Mouse (Mus musculus) MEL (cell line): ENCODE data around the gene Zgrf1. TPM values are rescaled to one million over a fixed set of nuclear protein-coding genes. Genes with fewer than 3 reads are reported as not detected.

Source experiments
- DNase-seq: peaks from one replicate; pipeline ENCODE4 v3.0.0; 2011; ENCODE audit warnings: low read depth, low spot score
- H3K27ac ChIP-seq: 2 replicates; pipeline ENCODE4 v1.5.1; 2012; ENCODE audit warnings: low read depth, mild to moderate bottlenecking, control low read depth, low read length, moderate library complexity; ENCODE audit not compliant: control insufficient read depth
- H3K27me3 ChIP-seq, 2 experiments: fragments of 150-350 bp in 1 of 2; sonication (generic) in 1 of 2; 2 replicates each; pipeline ENCODE4 v1.6.1; 2012; ENCODE audit warnings: low read length in 2 of 2, mild to moderate bottlenecking in 2 of 2, improper control_type of control experiment in 1 of 2, moderate library complexity in 1 of 2; ENCODE audit not compliant: insufficient read depth in 2 of 2, control insufficient read depth in 1 of 2
- H3K36me3 ChIP-seq, 2 experiments: 2 replicates each; pipeline ENCODE4 v1.6.1; 2012 to 2014; ENCODE audit warnings: low read length in 2 of 2, improper control_type of control experiment in 1 of 2, inconsistent platforms in 1 of 2, mild to moderate bottlenecking in 1 of 2; ENCODE audit not compliant: insufficient read depth in 2 of 2, control insufficient read depth in 1 of 2
- H3K4me1 ChIP-seq, 2 experiments: fragments of 150-350 bp in 1 of 2; sonication (generic) in 1 of 2; 2 replicates each; pipeline ENCODE4 v1.6.1; 2012; ENCODE audit warnings: low read length in 2 of 2, improper control_type of control experiment in 1 of 2, mild to moderate bottlenecking in 1 of 2; ENCODE audit not compliant: insufficient read depth in 2 of 2, control insufficient read depth in 1 of 2
- H3K4me3 ChIP-seq, 2 experiments: fragments of 150-350 bp in 1 of 2; sonication (generic) in 1 of 2; 2 replicates each; pipeline ENCODE4 v1.5.1; 2012; ENCODE audit warnings: low read depth in 2 of 2, low read length in 2 of 2, mild to moderate bottlenecking in 2 of 2, moderate library complexity in 2 of 2, control low read depth in 1 of 2, improper control_type of control experiment in 1 of 2; ENCODE audit not compliant: control insufficient read depth in 1 of 2, insufficient read depth in 1 of 2
- H3K79me2 ChIP-seq: 2 replicates; pipeline ENCODE4 v1.6.1; 2012; ENCODE audit warnings: mild to moderate bottlenecking, low read length, moderate library complexity; ENCODE audit not compliant: control insufficient read depth, poor library complexity, insufficient read depth
- H3K9ac ChIP-seq: 2 replicates; pipeline ENCODE4 v1.6.1; 2012; ENCODE audit warnings: low read depth, mild to moderate bottlenecking, control low read depth, low read length, moderate library complexity; ENCODE audit not compliant: control insufficient read depth, poor library complexity, severe bottlenecking
- H3K9me3 ChIP-seq: fragments of 150-350 bp; sonication (generic); replicated peaks from 2 replicates; pipeline ENCODE4 v1.6.1; 2012; ENCODE audit warnings: mild to moderate bottlenecking, low read length, improper control_type of control experiment, moderate library complexity; ENCODE audit not compliant: insufficient read depth
- CTCF ChIP-seq, 3 experiments: IDR thresholded peaks in 2 of 3; conservative IDR thresholded peaks in 1 of 3; 2 replicates each; pipeline ENCODE4 v1.5.1; 2011 to 2012; ENCODE audit warnings: low read length in 3 of 3, low read depth in 2 of 3, mild to moderate bottlenecking in 2 of 3, improper control_type of control experiment in 1 of 3, inconsistent platforms in 1 of 3, mixed read lengths in 1 of 3, moderate library complexity in 1 of 3; ENCODE audit not compliant: control insufficient read depth in 1 of 3, insufficient read depth in 1 of 3, poor library complexity in 1 of 3, severe bottlenecking in 1 of 3
- ELF1 ChIP-seq: IDR thresholded peaks from 2 replicates; pipeline ENCODE4 v1.6.1; 2014; ENCODE audit warnings: low read depth, mild to moderate bottlenecking, inconsistent platforms, low read length, improper control_type of control experiment, moderate library complexity
- ETS1 ChIP-seq: IDR thresholded peaks from 2 replicates; pipeline ENCODE4 v1.6.1; 2012; ENCODE audit warnings: low read depth, mild to moderate bottlenecking, inconsistent platforms, low read length, improper control_type of control experiment, moderate library complexity
- HCFC1 ChIP-seq: IDR thresholded peaks from 2 replicates; pipeline ENCODE4 v1.6.1; 2012; ENCODE audit warnings: low read depth, mild to moderate bottlenecking, inconsistent platforms, low read length, improper control_type of control experiment, moderate library complexity
- MAFK ChIP-seq: IDR thresholded peaks from 2 replicates; pipeline ENCODE4 v1.6.1; 2011; ENCODE audit warnings: low read depth, mild to moderate bottlenecking, low read length, improper control_type of control experiment, borderline replicate concordance
- MAX ChIP-seq: IDR thresholded peaks from 2 replicates; pipeline ENCODE4 v1.6.1; 2011; ENCODE audit warnings: low read length, improper control_type of control experiment
- MEF2A ChIP-seq: IDR thresholded peaks from 2 replicates; pipeline ENCODE4 v1.6.1; 2014; ENCODE audit warnings: low read depth, mild to moderate bottlenecking, inconsistent platforms, low read length, improper control_type of control experiment; ENCODE audit not compliant: poor library complexity, insufficient replicate concordance, severe bottlenecking; ENCODE audit errors: extremely low read depth
- MYB ChIP-seq: IDR thresholded peaks from 2 replicates; pipeline ENCODE4 v1.6.1; 2011; ENCODE audit warnings: mild to moderate bottlenecking, low read depth, low read length, improper control_type of control experiment
- MYC ChIP-seq: IDR thresholded peaks from 2 replicates; pipeline ENCODE4 v1.6.1; 2011; ENCODE audit warnings: low read depth, mild to moderate bottlenecking, low read length, improper control_type of control experiment, moderate library complexity
- NRF1 ChIP-seq: IDR thresholded peaks from 2 replicates; pipeline ENCODE4 v1.6.1; 2014; ENCODE audit warnings: low read depth, mild to moderate bottlenecking, inconsistent platforms, low read length, improper control_type of control experiment, moderate library complexity; ENCODE audit not compliant: poor library complexity, insufficient read depth, severe bottlenecking
- POLR2AphosphoS2 ChIP-seq: IDR thresholded peaks from 2 replicates; pipeline ENCODE4 v1.6.1; 2011; ENCODE audit warnings: low read length, improper control_type of control experiment
- POLR2AphosphoS5 ChIP-seq: IDR thresholded peaks from 2 replicates; pipeline ENCODE4 v1.6.1; 2012; ENCODE audit warnings: low read depth, borderline replicate concordance, mild to moderate bottlenecking, inconsistent platforms, low read length, moderate library complexity, mixed read lengths
- RAD21 ChIP-seq: IDR thresholded peaks from 2 replicates; pipeline ENCODE4 v1.6.1; 2011; ENCODE audit warnings: mild to moderate bottlenecking, low read depth, low read length, improper control_type of control experiment
- RCOR1 ChIP-seq: IDR thresholded peaks from 2 replicates; pipeline ENCODE4 v1.6.1; 2012; ENCODE audit warnings: low read depth, mild to moderate bottlenecking, inconsistent platforms, low read length, improper control_type of control experiment
- TAL1 ChIP-seq: IDR thresholded peaks from 2 replicates; pipeline ENCODE4 v1.6.1; 2012; ENCODE audit warnings: mild to moderate bottlenecking, inconsistent platforms, low read length, moderate library complexity, mixed read lengths
- TCF12 ChIP-seq: IDR thresholded peaks from 2 replicates; pipeline ENCODE4 v1.6.1; 2014; ENCODE audit warnings: low read depth, mild to moderate bottlenecking, inconsistent platforms, low read length, improper control_type of control experiment, moderate library complexity
- UBTF ChIP-seq: IDR thresholded peaks from 2 replicates; pipeline ENCODE4 v1.6.1; 2012; ENCODE audit warnings: low read depth, mild to moderate bottlenecking, inconsistent platforms, low read length, improper control_type of control experiment, moderate library complexity, borderline replicate concordance; ENCODE audit not compliant: insufficient read depth
- ZKSCAN1 ChIP-seq: IDR thresholded peaks from 2 replicates; pipeline ENCODE4 v1.6.1; 2012; ENCODE audit warnings: low read depth, mild to moderate bottlenecking, inconsistent platforms, low read length, improper control_type of control experiment, moderate library complexity
- ZNF384 ChIP-seq: IDR thresholded peaks from 2 replicates; pipeline ENCODE4 v1.6.1; 2012; ENCODE audit warnings: low read depth, mild to moderate bottlenecking, inconsistent platforms, low read length, improper control_type of control experiment
- polyA plus RNA-seq, 2 experiments: library from polyadenylated mRNA; stranded (reverse) in 1 of 2; unstranded in 1 of 2; fragments of >175 nt in 1 of 2; fragments of >200 nt in 1 of 2; gene quantifications; 2 replicates each; pipeline versions ENCODE4 v1.2.1 to v1.2.4; 2012; ENCODE audit warnings: low replicate concordance in 2 of 2, low read depth in 1 of 2; ENCODE audit not compliant: insufficient read length in 2 of 2, insufficient read depth in 1 of 2, missing spikeins in 1 of 2
- total RNA-seq: library from RNA; depleted of rRNA; stranded (reverse); fragments of 300-350 nt; gene quantifications from 2 replicates; pipeline ENCODE4 v1.2.3, GENCODE M21; 2012

The Zgrf1 gene
- total and polyA plus RNA-seq, 3 experiments, result 6.7 to 8.2 TPM; not detected in 1

DNA sequence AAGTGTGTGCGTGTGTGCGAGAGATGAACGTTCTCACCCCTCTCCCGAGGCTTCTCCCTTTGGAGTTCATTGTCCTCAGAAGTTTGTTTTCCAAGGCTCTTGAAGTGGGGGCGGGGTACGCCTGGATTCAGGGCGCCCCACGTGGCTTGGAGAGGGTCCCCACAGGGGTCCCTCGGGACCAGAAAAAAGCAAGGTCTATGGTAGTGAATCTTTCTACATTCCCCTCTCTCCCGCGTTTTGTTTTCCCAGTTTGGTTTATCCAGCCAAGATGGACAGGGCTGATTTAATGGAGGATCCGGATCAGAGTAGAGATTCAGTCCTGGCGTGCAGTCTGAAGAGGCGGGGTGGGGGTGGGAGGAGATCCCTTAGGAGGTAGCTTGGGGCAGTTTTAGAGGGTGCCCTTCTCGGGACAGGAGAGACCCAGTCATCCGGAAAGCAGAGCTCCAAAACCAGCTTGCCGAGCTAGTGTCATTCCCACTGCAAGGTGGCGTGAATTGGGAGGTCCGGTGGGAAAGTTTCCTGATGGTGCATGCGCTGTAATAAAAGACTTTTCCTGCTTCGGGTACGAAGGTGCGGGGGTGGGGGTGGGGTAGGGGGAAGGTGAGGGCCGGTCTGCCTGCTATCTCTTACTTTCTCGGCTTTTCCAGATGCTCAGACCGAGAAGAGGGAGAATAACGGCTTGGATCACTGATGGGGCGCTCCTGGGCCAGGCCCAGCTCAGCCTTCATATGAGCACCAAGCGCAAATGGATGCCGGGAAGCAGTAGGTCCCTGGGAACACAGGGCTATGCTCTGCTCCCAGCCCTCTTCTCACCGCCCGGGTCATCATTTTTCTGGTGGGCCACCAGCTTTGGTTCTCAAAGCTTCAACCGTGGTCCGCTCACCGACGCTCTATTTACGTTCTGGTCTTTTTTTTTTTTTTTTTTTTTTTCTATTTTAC is 87.7 kb downstream of the Zgrf1 start:
- Histone ChIP-seq H3K4me3 (no peak overlapping the region), H3K9ac (no peak overlapping the region), H3K36me3 (no peaks in the 10 kb centered on the region; a peak in 1 of 4 replicates)
- no peak for TF ChIP-seq MYC
- no peak for TF ChIP-seq RCOR1
- TF ChIP-seq HCFC1, result no peak
- TF ChIP-seq NRF1, result no peak
- TF ChIP-seq TCF12, result no peak
- TF ChIP-seq MEF2A, result no peak
- no peak for TF ChIP-seq UBTF
- no peak for TF ChIP-seq CTCF (IDR thresholded peaks at IDR 0.05 in 2 of 3, conservative IDR thresholded peaks at IDR 0.05 in 1 of 3; ENCODE audit: control insufficient read depth in 1 of 3, insufficient read depth in 1 of 3, low read depth in 2 of 3, low read length in 3 of 3, poor library complexity in 1 of 3, severe bottlenecking in 1 of 3)
- no peak for TF ChIP-seq TAL1
- TF ChIP-seq MYB, result no peak
- no peak for TF ChIP-seq RAD21
- TF ChIP-seq ZNF384, result no peak
- no peak for TF ChIP-seq MAFK
- TF ChIP-seq ETS1, result no peak
- TF ChIP-seq MAX, result no peak
- TF ChIP-seq ELF1, result no peak
- TF ChIP-seq, all 39 proteins: peak for 0
- Histone ChIP-seq H3K4me1 (no peaks in the 10 kb centered on the region; a peak in 1 of 4 replicates), H3K79me2 (no peaks in the 10 kb centered on the region), H3K27ac (no peak overlapping the region), H3K27me3 (peaks cover under 1 to 9% of the 10 kb centered on the region in 2 experiments; a peak in 2 of 4 replicates), H3K9me3 (no peaks in the 10 kb centered on the region)
- no peak for DNase-seq

DNA sequence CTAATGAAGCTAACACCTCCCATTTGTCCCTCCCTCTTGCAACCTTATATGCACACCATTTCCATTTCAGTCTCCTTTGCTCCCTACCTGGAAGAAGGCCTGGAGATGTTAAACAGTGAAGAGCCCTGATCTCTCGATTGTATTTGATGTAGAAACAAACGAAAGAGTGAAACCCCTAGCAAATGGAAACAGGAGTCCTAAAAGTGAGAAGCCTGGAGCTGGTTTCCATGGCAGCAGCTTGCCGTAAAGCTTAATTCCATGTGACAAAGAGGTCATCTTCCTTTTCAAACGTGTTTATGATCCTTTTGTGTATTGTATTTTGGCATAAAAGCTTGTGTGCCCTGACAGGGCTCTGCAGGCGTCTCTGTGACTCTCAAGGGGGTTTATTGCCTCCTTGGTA is 88.9 kb downstream of the Zgrf1 start:
- Histone ChIP-seq H3K4me1 (no peaks in the 10 kb centered on the region; a peak in 1 of 4 replicates), H3K79me2 (no peaks in the 10 kb centered on the region), H3K27ac (no peak overlapping the region), H3K27me3 (peaks cover 0 to 3% of the 10 kb centered on the region in 2 experiments; a peak in 1 of 4 replicates), H3K9ac (no peak overlapping the region), H3K9me3 (no peaks in the 10 kb centered on the region), H3K36me3 (no peaks in the 10 kb centered on the region; a peak in 1 of 4 replicates), H3K4me3 (no peak overlapping the region)
- no peak for DNase-seq
- TF ChIP-seq TCF12 (no peak), CTCF (IDR thresholded peaks at IDR 0.05 in 2 of 3, conservative IDR thresholded peaks at IDR 0.05 in 1 of 3; ENCODE audit: control insufficient read depth in 1 of 3, insufficient read depth in 1 of 3, low read depth in 2 of 3, low read length in 3 of 3, poor library complexity in 1 of 3, severe bottlenecking in 1 of 3) (no peak), ZNF384 (no peak), POLR2AphosphoS2 (no peak), RCOR1 (no peak), POLR2AphosphoS5 (no peak), ZKSCAN1 (no peak)
